Mouse (Mus musculus) layer of hippocampus, adult 11-12 months (tissue): ENCODE measurements around the gene Cgn.
"Not testable (repeated sequence)": the region's sequence is repeated elsewhere in the genome, so short reads cannot be mapped to it uniquely, and the experiment has no call there.

Source experiments
- DNase-seq: peaks from one replicate; pipeline ENCODE4 v3.0.0; 2022; ENCODE audit warnings: low spot score

Cgn gene

GRCm38 (mm10) chr3:94789516-94789915, 3.2 kb upstream of the Cgn start:
- no peak for DNase-seq

- DNase-seq, result no peak
These were observed 2.8 kb upstream of the Cgn start for GRCm38 (mm10) chr3:94789071-94789470.

- no peak for DNase-seq
These were observed 959 bp upstream of the Cgn start for GRCm38 (mm10) chr3:94787122-94787780.

GRCm38 (mm10) chr3:94785958-94786357, 334 bp downstream of the Cgn start:
- no peak for DNase-seq

GRCm38 (mm10) chr3:94784171-94784701, 2.1 kb downstream of the Cgn start:
- no peak for DNase-seq

GRCm38 (mm10) chr3:94783462-94783931, 2.8 kb downstream of the Cgn start:
- no peak for DNase-seq

- DNase-seq, result no peak
These were observed 3.4 kb downstream of the Cgn start for GRCm38 (mm10) chr3:94782936-94783335.

- no peak for DNase-seq
These were observed 4.9 kb downstream of the Cgn start for GRCm38 (mm10) chr3:94781356-94781755.

GRCm38 (mm10) chr3:94775886-94776285, 10.4 kb downstream of the Cgn start:
- DNase-seq, result no peak

GRCm38 (mm10) chr3:94774039-94774438, 12.3 kb downstream of the Cgn start:
- peak; percentile 12 for DNase-seq

GRCm38 (mm10) chr3:94765456-94765855, 20.8 kb downstream of the Cgn start:
- DNase-seq, result not testable (repeated sequence)

GRCm38 (mm10) chr3:94764545-94765292, 21.6 kb downstream of the Cgn start:
- DNase-seq, result not testable (repeated sequence)

- not testable (repeated sequence) for DNase-seq
These were observed 27.9 kb downstream of the Cgn start for GRCm38 (mm10) chr3:94758427-94758826.

GRCm38 (mm10) chr3:94758056-94758409, 28.3 kb downstream of the Cgn start:
- peak; percentile 12 for DNase-seq

GRCm38 (mm10) chr3:94757251-94758055, 28.8 kb downstream of the Cgn start:
- DNase-seq, result not testable (repeated sequence)

- no peak for DNase-seq
These were observed 40.6 kb downstream of the Cgn start for GRCm38 (mm10) chr3:94745691-94746090.

- DNase-seq, result peak; percentile 9
These were observed 62.7 kb downstream of the Cgn start for GRCm38 (mm10) chr3:94723637-94724036.

- not testable (repeated sequence) for DNase-seq
These were observed 68.0 kb downstream of the Cgn start for GRCm38 (mm10) chr3:94718253-94718652.

- not testable (repeated sequence) for DNase-seq
These were observed 72.9 kb downstream of the Cgn start for GRCm38 (mm10) chr3:94713424-94713823.

GRCm38 (mm10) chr3:94710591-94710990, 75.7 kb downstream of the Cgn start:
- not testable (repeated sequence) for DNase-seq
